Mouse (Mus musculus) lung, embryonic 16.5 days (tissue): ENCODE measurements around the gene Arid1b. TPM values are rescaled to one million over a fixed set of nuclear protein-coding genes. Genes with fewer than 3 reads are reported as not detected.

ENCODE experiments used
- ATAC-seq: fragments of 200-750 bp; cut with Nextera tagmentation; 2 replicates; pipeline ENCODE4 v1.8.0; 2017; ENCODE audit warnings: low read depth, mild to moderate bottlenecking, moderate library complexity
- H3K27ac ChIP-seq: fragments of 300-500 bp; sonication (generic); 2 replicates; pipeline ENCODE4 v1.5.1; 2014; ENCODE audit warnings: mild to moderate bottlenecking, control low read depth, low read length
- H3K27me3 ChIP-seq: fragments of 300-500 bp; sonication (generic); 2 replicates; pipeline ENCODE4 v1.6.1; 2014; ENCODE audit warnings: low read depth, low read length, mixed read lengths; ENCODE audit not compliant: control insufficient read depth, insufficient read depth
- H3K36me3 ChIP-seq: fragments of 300-500 bp; sonication (generic); 2 replicates; pipeline ENCODE4 v1.6.1; 2014; ENCODE audit warnings: low read length; ENCODE audit not compliant: control insufficient read depth, insufficient read depth
- H3K4me1 ChIP-seq: fragments of 300-500 bp; sonication (generic); replicated peaks from 2 replicates; pipeline ENCODE4 v1.6.1; 2014; ENCODE audit warnings: low read length, mixed read lengths; ENCODE audit not compliant: control insufficient read depth, insufficient read depth
- H3K4me2 ChIP-seq: fragments of 300-500 bp; sonication (generic); 2 replicates; pipeline ENCODE4 v1.6.1; 2014; ENCODE audit warnings: low read depth, low read length, control low read depth
- H3K4me3 ChIP-seq: fragments of 300-500 bp; sonication (generic); 2 replicates; pipeline ENCODE4 v1.5.1; 2014; ENCODE audit warnings: mild to moderate bottlenecking, low read length, control low read depth
- H3K9ac ChIP-seq: fragments of 300-500 bp; sonication (generic); 2 replicates; pipeline ENCODE4 v1.6.1; 2014; ENCODE audit warnings: low read length, control low read depth
- H3K9me3 ChIP-seq: fragments of 300-500 bp; sonication (generic); 2 replicates; pipeline ENCODE4 v1.6.1; 2016; ENCODE audit warnings: low read length; ENCODE audit not compliant: control insufficient read depth
- WGBS: fragments of 180-500 bp; shearing (Covaris S2); extraction: QIAGEN DNeasy Blood & Tissue Kit; methylation state at CpG from one replicate; pipeline ENCODE4 v1.1.7; 2014; 5-methylcytosine and 5-hydroxymethylcytosine counted together
- polyA plus RNA-seq: library from polyadenylated mRNA; unstranded; fragments of >200 nt; fragmentation: Nextera tagmentation; extraction: Ambion mirVana; gene quantifications from 2 replicates; pipeline ENCODE4 v1.2.1, GENCODE M21; 2015

The Arid1b gene
- polyA plus RNA-seq, 1 experiment from 2014 or later, result 10.2 TPM

DNA sequence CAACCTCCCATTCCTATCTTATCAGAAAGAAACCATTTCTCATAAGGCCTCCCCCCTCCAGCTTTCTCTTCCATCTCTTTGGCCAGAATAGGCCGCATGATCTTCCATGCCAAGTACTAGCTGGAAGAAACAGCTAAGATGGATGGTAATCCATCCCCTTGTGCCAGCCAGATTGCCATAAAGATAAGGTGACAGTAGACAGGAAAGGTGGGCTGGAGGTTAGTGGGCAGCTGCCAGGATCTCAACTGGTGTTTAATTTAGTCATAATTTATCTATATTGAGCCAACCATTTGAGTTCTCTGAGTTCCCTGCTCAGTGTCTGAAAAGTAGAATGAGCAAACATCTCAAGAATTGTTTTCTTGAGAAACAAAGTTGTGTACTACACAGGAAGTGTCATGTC is 391.6 kb downstream of the Arid1b start:
- Histone ChIP-seq H3K36me3 (no peaks in the 10 kb centered on the region), H3K9me3 (no peaks in the 10 kb centered on the region), H3K27ac (no peak overlapping the region), H3K4me3 (no peak overlapping the region), H3K27me3 (no peaks in the 10 kb centered on the region), H3K4me2 (no peak overlapping the region), H3K4me1 (no peaks in the 10 kb centered on the region), H3K9ac (no peak overlapping the region)
- ATAC-seq, result no peak
- WGBS, result 81% methylated on average over 1 of the region's 1 CpGs

DNA sequence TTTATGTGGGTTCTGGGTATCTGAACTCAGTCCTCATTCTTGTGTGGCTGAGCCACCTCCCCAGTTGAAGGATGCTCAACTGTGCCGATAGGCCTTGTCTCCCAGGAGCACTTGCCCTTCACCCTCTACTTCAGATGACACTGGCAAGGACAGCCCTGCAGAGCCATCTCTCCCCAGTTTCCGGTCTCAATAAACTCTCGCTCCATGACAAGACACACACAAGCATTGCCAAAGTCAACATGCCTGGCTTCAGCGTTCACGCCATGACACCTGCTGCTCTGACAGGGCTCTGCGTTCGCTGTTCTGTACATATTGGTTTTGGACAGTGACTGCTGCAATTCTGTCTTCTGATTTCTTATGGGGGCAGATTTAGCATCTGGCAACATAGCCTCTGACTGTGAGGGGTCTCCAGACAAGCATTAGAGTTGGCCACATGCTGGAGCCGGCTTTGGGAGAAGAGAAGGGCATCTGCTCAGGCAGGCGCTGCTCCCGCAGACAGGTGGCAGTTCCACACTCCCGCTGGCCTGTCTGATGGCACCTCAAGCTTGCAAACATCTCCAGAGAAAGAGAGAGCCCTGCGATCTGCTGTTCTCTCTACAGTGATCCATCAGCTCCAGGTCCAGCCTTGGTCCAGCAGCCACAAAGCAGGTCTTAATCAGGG is 392.9 kb downstream of the Arid1b start:
- no peaks in the 10 kb centered on the region for H3K36me3 ChIP-seq
- H3K9ac ChIP-seq, result no peak overlapping the region
- 68% methylated on average over 12 of the region's 12 CpGs for WGBS
- no peak overlapping the region for H3K27ac ChIP-seq
- H3K4me3 ChIP-seq, result no peak overlapping the region
- H3K27me3 ChIP-seq, result no peaks in the 10 kb centered on the region
- no peaks in the 10 kb centered on the region for H3K9me3 ChIP-seq
- no peaks in the 10 kb centered on the region for H3K4me1 ChIP-seq
- no peak overlapping the region for H3K4me2 ChIP-seq
- no peak for ATAC-seq

DNA sequence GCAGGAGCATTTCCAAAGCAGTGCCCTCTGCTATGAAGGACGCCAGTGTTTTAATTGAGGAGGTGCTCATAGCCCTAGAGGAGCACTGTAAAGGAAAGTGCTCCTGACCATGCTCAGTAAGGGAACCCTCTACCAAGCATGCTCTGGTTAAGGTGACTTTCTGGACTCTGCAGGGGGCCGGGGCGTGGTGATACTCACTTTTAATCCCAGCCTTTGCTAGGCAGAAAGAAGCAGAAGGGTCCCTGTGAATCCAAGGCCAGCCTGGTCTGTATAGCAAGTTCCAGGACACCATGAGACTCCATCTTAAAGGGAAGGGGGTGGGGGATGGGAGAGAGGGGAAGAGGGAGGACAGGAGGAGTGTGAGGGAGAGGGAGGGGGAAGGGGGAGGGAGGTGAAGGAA is 394.2 kb downstream of the Arid1b start:
- no peak overlapping the region for H3K4me3 ChIP-seq
- H3K9ac ChIP-seq, result no peak overlapping the region
- H3K36me3 ChIP-seq, result no peaks in the 10 kb centered on the region
- 85% methylated on average over 3 of the region's 3 CpGs for WGBS
- H3K4me1 ChIP-seq, result no peaks in the 10 kb centered on the region
- ATAC-seq, result no peak
- no peak overlapping the region for H3K4me2 ChIP-seq
- no peaks in the 10 kb centered on the region for H3K9me3 ChIP-seq
- no peak overlapping the region for H3K27ac ChIP-seq
- no peaks in the 10 kb centered on the region for H3K27me3 ChIP-seq

DNA sequence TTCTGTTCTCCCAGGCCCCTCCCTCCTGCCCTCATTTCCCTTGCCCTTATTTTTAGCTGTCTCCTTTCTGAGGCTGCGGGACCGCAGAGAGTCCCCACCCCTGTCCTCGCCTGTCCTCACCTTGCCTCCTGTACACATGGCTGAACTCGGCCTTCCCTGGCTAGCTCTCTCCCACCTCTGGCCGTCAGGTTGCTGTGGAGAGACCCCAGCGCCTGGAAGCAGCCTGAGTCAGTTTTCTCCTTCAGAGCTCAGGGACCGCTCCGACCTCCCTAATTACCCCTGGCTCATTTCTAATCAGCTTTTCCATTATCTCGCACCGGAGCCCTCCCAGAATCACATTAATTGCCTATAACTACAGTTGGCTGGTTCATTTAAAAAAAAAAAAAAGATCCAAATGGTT is 396.6 kb downstream of the Arid1b start:
- H3K36me3 ChIP-seq, result no peaks in the 10 kb centered on the region
- whole genome bisulfite sequencing, result 64% methylated on average over 10 of the region's 10 CpGs
- no peaks in the 10 kb centered on the region for H3K27me3 ChIP-seq
- no peak overlapping the region for H3K4me2 ChIP-seq
- no peak overlapping the region for H3K4me3 ChIP-seq
- H3K27ac ChIP-seq, result no peak overlapping the region
- H3K9me3 ChIP-seq, result no peaks in the 10 kb centered on the region
- ATAC-seq, result no peak
- no peaks in the 10 kb centered on the region for H3K4me1 ChIP-seq
- no peak overlapping the region for H3K9ac ChIP-seq

GRCm38 (mm10) chr17:5395454-5396205 is 401.5 kb downstream of the Arid1b start:
- no peaks in the 10 kb centered on the region for H3K36me3 ChIP-seq
- WGBS, result 67% methylated on average over 16 of the region's 16 CpGs
- no peak for ATAC-seq
- no peak overlapping the region for H3K27ac ChIP-seq
- no peak overlapping the region for H3K4me3 ChIP-seq
- H3K4me1 ChIP-seq, result no peaks in the 10 kb centered on the region; the same call in 1 of the 2 replicates
- H3K9ac ChIP-seq, result no peak overlapping the region
- H3K4me2 ChIP-seq, result no peak overlapping the region
- no peaks in the 10 kb centered on the region for H3K27me3 ChIP-seq
- H3K9me3 ChIP-seq, result no peaks in the 10 kb centered on the region

- H3K9ac ChIP-seq, result no peak overlapping the region
- WGBS, result 71% methylated on average over 5 of the region's 5 CpGs
Observed at GRCm38 (mm10) chr17:5396213-5396612, 402.1 kb downstream of the Arid1b start.

More at GRCm38 (mm10) chr17:5396213-5396612, 402.1 kb downstream of the Arid1b start:
- Histone ChIP-seq H3K4me2 (no peak overlapping the region), H3K27me3 (no peaks in the 10 kb centered on the region), H3K9me3 (no peaks in the 10 kb centered on the region), H3K27ac (no peak overlapping the region), H3K4me3 (no peak overlapping the region), H3K36me3 (no peaks in the 10 kb centered on the region), H3K4me1 (no peaks in the 10 kb centered on the region; the same call in 1 of the 2 replicates)
- ATAC-seq, result no peak
